Mouse (Mus musculus) limb, embryonic 11.5 days (tissue): ENCODE results near the gene Plekhg6. TPM values are rescaled to one million over a fixed set of nuclear protein-coding genes. Genes with fewer than 3 reads are reported as not detected.
A peak's percentile ranks its signal among the peaks of the same experiment; 100 is the strongest.

Experiments
- ATAC-seq: fragments of 200-750 bp; cut with Nextera tagmentation; 2 replicates; pipeline ENCODE4 v1.8.0; 2017; ENCODE audit warnings: low read depth; ENCODE audit not compliant: insufficient number of reproducible peaks, low FRiP score, low TSS enrichment
- DNase-seq: peaks from one replicate; pipeline ENCODE4 v3.0.0-alpha.2; 2015; ENCODE audit warnings: low spot score
- H3K27ac ChIP-seq: fragments of 300-500 bp; sonication (generic); replicated peaks from 2 replicates; pipeline ENCODE4 v1.5.1; 2014; ENCODE audit warnings: low read depth, mild to moderate bottlenecking, low read length
- H3K27me3 ChIP-seq: fragments of 300-500 bp; sonication (generic); 2 replicates; pipeline ENCODE4 v1.6.1; 2014; ENCODE audit warnings: mild to moderate bottlenecking, low read length, mixed read lengths; ENCODE audit not compliant: control insufficient read depth, insufficient read depth
- H3K36me3 ChIP-seq: fragments of 300-500 bp; sonication (generic); 2 replicates; pipeline ENCODE4 v1.6.1; 2014; ENCODE audit warnings: mild to moderate bottlenecking, low read length, moderate library complexity, mixed read lengths; ENCODE audit not compliant: control insufficient read depth, insufficient read depth
- H3K4me1 ChIP-seq: fragments of 300-500 bp; sonication (generic); 2 replicates; pipeline ENCODE4 v1.6.1; 2014; ENCODE audit warnings: low read length, mixed read lengths; ENCODE audit not compliant: control insufficient read depth, insufficient read depth
- H3K4me2 ChIP-seq: fragments of 300-500 bp; sonication (generic); 2 replicates; pipeline ENCODE4 v1.6.1; 2014; ENCODE audit warnings: low read depth, mild to moderate bottlenecking, moderate library complexity; ENCODE audit not compliant: severe bottlenecking
- H3K4me3 ChIP-seq: fragments of 300-500 bp; sonication (generic); 2 replicates; pipeline ENCODE4 v1.5.1; 2014; ENCODE audit warnings: low read depth, low read length
- H3K9ac ChIP-seq: fragments of 300-500 bp; sonication (generic); 2 replicates; pipeline ENCODE4 v1.6.1; 2014; ENCODE audit warnings: mild to moderate bottlenecking, low read length
- H3K9me3 ChIP-seq: fragments of 300-500 bp; sonication (generic); 2 replicates; pipeline ENCODE4 v1.6.1; 2016; ENCODE audit warnings: low read length; ENCODE audit not compliant: control insufficient read depth
- WGBS: fragments of 180-500 bp; shearing (Covaris S2); extraction: QIAGEN DNeasy Blood & Tissue Kit; methylation state at CpG from one replicate; pipeline ENCODE4 v1.1.7; 2014; 5-methylcytosine and 5-hydroxymethylcytosine counted together
- polyA plus RNA-seq: library from polyadenylated mRNA; unstranded; fragments of >200 nt; fragmentation: Nextera tagmentation; extraction: Ambion mirVana; gene quantifications from 2 replicates; pipeline ENCODE4 v1.2.1, GENCODE M21; 2014

Gene Plekhg6
- polyA plus RNA-seq, 1 experiment from 2014 or later: 0.27 TPM

DNA sequence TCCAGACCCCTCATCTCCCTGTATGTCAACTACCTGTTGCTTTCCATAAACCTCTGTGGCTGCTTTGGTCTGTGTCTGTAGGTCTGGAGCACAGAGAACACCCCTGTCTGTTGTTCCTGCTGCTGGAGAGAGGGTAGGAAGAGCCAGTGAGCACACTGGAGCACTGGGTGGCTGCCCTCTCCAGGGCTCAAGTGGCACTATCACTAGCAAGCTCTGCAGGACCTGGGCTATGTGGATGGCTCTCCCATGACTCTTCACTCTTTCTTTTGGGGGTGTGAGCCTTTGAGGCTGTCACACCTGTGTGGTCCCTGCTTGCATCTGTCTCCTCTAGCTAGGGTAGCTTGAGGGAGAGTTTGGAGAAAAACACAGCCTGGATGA, 60.7 kb downstream of the Plekhg6 start:
- H3K27me3 ChIP-seq: peaks cover 29% of the 10 kb centered on the region
- no peak overlapping the region for H3K27ac ChIP-seq
- ATAC-seq: no peak

DNA sequence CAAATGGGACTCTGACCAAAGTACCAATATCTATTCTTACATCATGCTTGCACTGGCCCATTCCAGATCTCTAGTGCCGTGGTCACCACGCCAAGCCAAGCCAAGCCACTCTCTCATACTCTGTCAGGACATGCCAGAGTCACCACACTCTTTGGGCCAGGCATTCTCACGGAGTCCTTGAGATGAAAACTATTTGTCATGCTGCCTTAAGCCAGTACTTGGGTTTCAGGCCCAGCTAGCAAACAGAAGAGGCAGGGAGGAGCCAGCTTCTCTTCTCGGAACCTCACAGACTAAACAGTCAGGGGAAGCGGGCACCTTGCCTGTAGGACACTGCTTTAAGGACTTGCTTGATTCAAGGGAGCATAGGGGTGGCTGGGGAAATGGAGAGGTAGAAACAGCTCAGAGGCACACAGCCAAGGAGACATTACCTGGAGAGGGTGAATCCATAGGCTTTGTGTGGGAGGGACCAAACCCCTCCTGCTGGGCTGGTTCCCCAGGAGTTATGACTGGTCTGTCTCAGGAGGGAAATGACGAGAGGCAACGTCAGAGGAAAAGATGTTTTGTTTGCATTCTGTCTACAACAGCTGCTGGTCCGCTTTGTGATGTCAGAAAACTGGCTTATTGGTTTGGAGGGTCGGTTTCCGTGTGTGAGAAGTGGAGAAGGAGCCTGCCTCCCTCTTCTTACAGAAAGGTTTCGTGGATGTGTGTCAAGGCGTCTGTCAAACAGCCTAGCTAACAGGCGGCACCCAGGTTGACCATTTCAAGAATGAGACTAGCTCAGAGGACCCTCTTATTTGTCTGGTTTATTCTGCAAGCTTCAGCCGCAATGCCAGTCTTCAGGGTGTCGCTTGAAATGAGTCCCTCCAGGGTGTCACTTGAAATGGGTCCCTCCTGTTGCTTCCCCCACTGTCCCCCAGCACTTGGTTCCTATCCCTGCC, 61.3 kb downstream of the Plekhg6 start:
- peaks cover 10% of the 10 kb centered on the region for H3K4me1 ChIP-seq
- peaks cover 29% of the 10 kb centered on the region for H3K27me3 ChIP-seq
- H3K36me3 ChIP-seq: no peaks in the 10 kb centered on the region
- no peak overlapping the region for H3K4me3 ChIP-seq
- ATAC-seq (no peak), DNase-seq (no peak)
- no peak overlapping the region for H3K27ac ChIP-seq
- no peak overlapping the region for H3K9ac ChIP-seq
- no peak overlapping the region for H3K4me2 ChIP-seq
- H3K9me3 ChIP-seq: no peaks in the 10 kb centered on the region
- WGBS: 71% methylated on average over 15 of the region's 15 CpGs

More for the DNA sequence above, 60.7 kb downstream of the Plekhg6 start:
- no peak overlapping the region for H3K4me2 ChIP-seq
- H3K9me3 ChIP-seq: no peaks in the 10 kb centered on the region
- H3K9ac ChIP-seq: no peak overlapping the region
- no peaks in the 10 kb centered on the region for H3K36me3 ChIP-seq
- no peak for DNase-seq
- H3K4me1 ChIP-seq: 0 out of 2 replicates have a peak, but pooled peaks cover 6% of the 10 kb centered on the region
- H3K4me3 ChIP-seq: no peak overlapping the region

DNA sequence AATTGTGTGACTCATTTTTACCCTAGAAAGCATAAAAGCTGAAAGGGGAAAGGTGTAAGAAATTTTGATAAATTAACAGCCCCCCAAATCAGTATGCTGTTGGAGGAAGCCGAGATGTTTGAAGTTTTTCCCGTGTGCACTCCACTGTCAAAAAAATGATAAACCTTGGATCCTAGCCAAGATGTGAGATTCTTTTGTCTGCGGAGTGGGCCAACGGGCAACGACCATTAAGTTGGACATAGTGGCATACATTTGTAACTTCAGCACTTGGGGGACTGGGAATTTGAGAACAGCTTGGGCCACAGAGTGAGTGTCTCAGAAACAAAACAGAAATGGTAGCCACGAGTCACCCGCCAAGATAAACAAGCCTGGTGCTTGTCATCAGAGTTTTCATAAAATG, 63.5 kb downstream of the Plekhg6 start:
- 86% methylated on average over 7 of the region's 7 CpGs for WGBS
- H3K4me1 ChIP-seq: peaks cover 22% of the 10 kb centered on the region
- ATAC-seq (no peak), DNase-seq (no peak)
- peaks cover 2% of the 10 kb centered on the region; the same call in 1 of the 2 replicates for H3K36me3 ChIP-seq
- H3K9ac ChIP-seq: no peak overlapping the region
- H3K4me2 ChIP-seq: no peak overlapping the region
- peaks cover 25% of the 10 kb centered on the region for H3K27me3 ChIP-seq
- H3K4me3 ChIP-seq: no peak overlapping the region
- no peak overlapping the region for H3K27ac ChIP-seq
- H3K9me3 ChIP-seq: no peaks in the 10 kb centered on the region

DNA sequence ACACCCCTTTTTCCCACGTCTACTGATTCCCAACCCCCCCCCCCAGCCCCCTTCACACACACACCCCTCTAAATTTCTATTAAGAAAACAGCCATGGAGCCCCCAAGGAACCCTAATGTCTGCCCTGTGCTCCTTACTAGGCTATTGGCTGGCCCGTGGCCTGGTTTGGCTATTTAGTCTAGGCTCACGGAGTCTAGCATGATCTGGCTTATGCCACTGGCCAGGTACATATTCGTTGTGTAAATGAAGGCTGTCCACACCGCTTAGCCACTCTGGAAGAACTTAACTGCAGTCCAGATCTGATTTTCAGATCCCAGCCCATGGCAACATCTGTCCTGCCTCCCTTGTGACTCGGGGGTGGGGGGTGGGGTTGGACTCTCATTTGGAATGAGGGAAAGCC, 65.8 kb downstream of the Plekhg6 start:
- Histone ChIP-seq H3K4me1 (peaks cover 16% of the 10 kb centered on the region), H3K9me3 (no peaks in the 10 kb centered on the region), H3K4me3 (no peak overlapping the region), H3K36me3 (peaks cover 2% of the 10 kb centered on the region; the same call in 1 of the 2 replicates), H3K9ac (no peak overlapping the region), H3K27me3 (0 out of 2 replicates have a peak, but pooled peaks cover 2% of the 10 kb centered on the region), H3K4me2 (peak overlapping the region; percentile 76; the same call in 1 of the 2 replicates), H3K27ac (no peak overlapping the region; the same call in 1 of the 2 replicates)
- DNase-seq (no peak), ATAC-seq (no peak)
- WGBS: 73% methylated on average over 6 of the region's 6 CpGs

DNA sequence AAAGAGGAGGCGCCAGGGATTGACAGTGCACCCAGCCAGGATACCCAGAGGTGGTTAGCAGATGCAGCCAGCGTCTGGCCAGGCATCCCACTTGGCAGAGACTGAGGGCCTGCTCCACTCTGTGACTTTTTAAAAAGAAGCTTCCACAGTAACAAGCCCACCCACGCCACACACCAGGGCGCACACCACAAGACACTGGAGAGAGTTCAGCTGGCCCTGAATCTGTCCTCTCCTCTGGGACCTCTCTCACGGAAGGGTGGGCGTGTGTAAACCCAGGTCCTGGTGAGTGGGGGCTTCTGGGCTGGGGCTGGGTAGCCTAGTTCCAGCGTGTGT, 66.4 kb downstream of the Plekhg6 start:
- Histone ChIP-seq H3K9ac (peak overlapping the region; percentile 87), H3K27ac (peak overlapping the region; percentile 77; the same call in 1 of the 2 replicates), H3K9me3 (no peaks in the 10 kb centered on the region), H3K4me3 (peak overlapping the region; percentile 49), H3K27me3 (no peaks in the 10 kb centered on the region), H3K4me2 (peak overlapping the region; percentile 76), H3K4me1 (peaks cover 16% of the 10 kb centered on the region), H3K36me3 (peaks cover 2% of the 10 kb centered on the region; the same call in 1 of the 2 replicates)
- DNase-seq: no peak
- WGBS: 62% methylated on average over 7 of the region's 7 CpGs
- ATAC-seq: peak; percentile 45; the same call in 1 of the 2 replicates

DNA sequence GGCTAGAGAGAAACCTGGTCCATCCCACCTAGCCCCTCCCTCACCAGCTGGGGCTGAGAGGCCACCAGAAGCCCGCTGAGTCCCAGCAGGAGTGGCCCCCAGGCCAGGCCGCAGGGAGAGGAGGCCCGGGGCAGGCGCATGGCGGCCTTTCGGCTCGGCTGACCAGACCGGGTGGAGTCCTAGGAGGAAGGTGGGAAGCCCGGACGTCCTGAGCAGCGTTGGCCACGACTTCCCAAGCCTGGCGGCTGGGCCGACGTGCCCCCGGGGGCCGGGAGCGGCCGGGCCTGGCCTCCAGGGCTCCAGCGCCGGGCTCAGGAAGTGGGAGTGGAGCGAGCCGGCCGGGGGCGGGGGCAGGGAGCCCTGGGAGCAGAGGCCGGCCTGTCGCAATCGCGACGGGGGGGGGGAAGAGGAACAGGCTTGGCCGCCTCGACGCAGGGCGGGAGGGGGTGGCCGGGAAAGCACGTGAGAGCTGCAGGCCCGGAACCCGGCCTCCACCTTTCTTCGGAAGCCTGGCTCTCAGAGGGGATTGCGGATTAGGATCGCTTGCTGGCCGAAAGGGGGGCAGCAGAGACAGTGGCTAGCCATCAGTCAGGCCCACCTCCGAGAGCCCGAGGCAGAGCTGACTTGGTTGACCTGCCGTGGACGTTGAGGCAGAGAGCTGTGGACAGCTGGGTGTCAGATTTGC, 66.9 kb downstream of the Plekhg6 start, which contains the start of gene Ltbr:
Ltbr (minus strand) TSS at position 340 of the 685 bp plus-strand sequence.
- no peaks in the 10 kb centered on the region for H3K9me3 ChIP-seq

More for the DNA sequence above, 66.9 kb downstream of the Plekhg6 start, which contains the start of gene Ltbr:
- Histone ChIP-seq H3K27ac (peak within 1 kb of the TSS; percentile 77; the same call in 1 of the 2 replicates), H3K4me1 (peaks cover 16% of the 10 kb centered on the region), H3K36me3 (peaks cover 2% of the 10 kb centered on the region; the same call in 1 of the 2 replicates), H3K9ac (peak within 1 kb of the TSS; percentile 87), H3K4me2 (peak within 1 kb of the TSS; percentile 76), H3K4me3 (peak within 1 kb of the TSS; percentile 49), H3K27me3 (no peaks in the 10 kb centered on the region)
- under 1% methylated on average over 37 of the region's 46 CpGs for WGBS
- peak; percentile 82 for DNase-seq
- ATAC-seq: peak; percentile 82

Other genes with a start within 250 kb of the Plekhg6 start
- 71.4 and 76.3 TPM in 2 replicates for gene Nop2, start 248.9 kb downstream of the Plekhg6 start, polyA plus RNA-seq
- 12.7 and 14.5 TPM in 2 replicates for gene Iffo1, start 235.6 kb downstream of the Plekhg6 start, polyA plus RNA-seq
- 2,642 and 2,787 TPM in 2 replicates for gene Gapdh, start 214.3 kb downstream of the Plekhg6 start, polyA plus RNA-seq
- 181 and 182 TPM in 2 replicates for gene Ncapd2, start 189.1 kb downstream of the Plekhg6 start, polyA plus RNA-seq
- gene Mrpl51, start 189.0 kb downstream of the Plekhg6 start, polyA plus RNA-seq: 216 and 218 TPM in 2 replicates
- gene Vamp1, start 165.2 kb downstream of the Plekhg6 start, polyA plus RNA-seq: 2.3 and 2.6 TPM in 2 replicates
- 0.82 and 0.87 TPM in 2 replicates for gene Tapbpl, start 148.9 kb downstream of the Plekhg6 start, polyA plus RNA-seq
- 0.89 and 1.4 TPM in 2 replicates for gene Cd27, start 143.8 kb downstream of the Plekhg6 start, polyA plus RNA-seq
- 0.35 TPM in 1 of 2 replicates, not detected in the other for gene Tuba3a, start 94.8 kb downstream of the Plekhg6 start, polyA plus RNA-seq
- gene Ltbr, start 66.9 kb downstream of the Plekhg6 start, polyA plus RNA-seq: 34.5 and 36.6 TPM in 2 replicates
- gene Scnn1a, start 60.1 kb downstream of the Plekhg6 start, polyA plus RNA-seq: 1.2 and 1.3 TPM in 2 replicates
- 45.4 and 46.6 TPM in 2 replicates for gene Tnfrsf1a, start 31.4 kb downstream of the Plekhg6 start, polyA plus RNA-seq
- 40.2 and 42.4 TPM in 2 replicates for gene Cd9, start 114.0 kb upstream of the Plekhg6 start, polyA plus RNA-seq
- 6.1 and 6.7 TPM in 2 replicates for gene Vwf, start 166.0 kb upstream of the Plekhg6 start, polyA plus RNA-seq